Mouse (Mus musculus): ENCODE measurements around the gene Arhgap15. TPM values are rescaled to one million over a fixed set of nuclear protein-coding genes. Genes with fewer than 3 reads are reported as not detected.

Arhgap15 gene
- polyA plus RNA-seq, 1 experiment = 0.71 TPM

DNA sequence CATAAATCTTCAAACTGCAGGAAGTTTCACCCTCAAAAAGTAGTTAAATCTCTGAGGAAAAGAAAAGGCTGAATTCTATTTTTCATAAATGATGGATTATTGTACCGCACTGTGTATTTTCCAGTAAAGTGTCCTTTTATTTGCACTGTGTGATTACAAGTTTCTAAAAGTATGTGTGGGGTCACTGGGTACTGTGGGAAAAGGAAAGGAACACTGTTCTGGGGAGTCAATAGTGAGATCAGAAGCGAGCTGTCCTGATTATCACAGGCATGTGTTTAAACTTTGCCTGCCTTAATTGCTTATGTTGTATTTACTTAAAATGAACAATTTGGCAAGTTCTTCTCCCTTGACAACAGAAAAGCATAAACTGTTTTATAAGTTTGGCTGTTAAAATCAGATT lies 365.7 kb downstream of the Arhgap15 start:
- DNase-seq (ENCODE audit: low read depth) = no peak
- TF ChIP-seq CTCF (IDR thresholded peaks at IDR 0.05; ENCODE audit: borderline replicate concordance, extremely low read depth, insufficient read depth, insufficient read length) (no peak), POLR2A (IDR thresholded peaks at IDR 0.05; ENCODE audit: borderline replicate concordance, extremely low read depth, insufficient read depth, insufficient read length, poor library complexity, severe bottlenecking) (no peak)

DNA sequence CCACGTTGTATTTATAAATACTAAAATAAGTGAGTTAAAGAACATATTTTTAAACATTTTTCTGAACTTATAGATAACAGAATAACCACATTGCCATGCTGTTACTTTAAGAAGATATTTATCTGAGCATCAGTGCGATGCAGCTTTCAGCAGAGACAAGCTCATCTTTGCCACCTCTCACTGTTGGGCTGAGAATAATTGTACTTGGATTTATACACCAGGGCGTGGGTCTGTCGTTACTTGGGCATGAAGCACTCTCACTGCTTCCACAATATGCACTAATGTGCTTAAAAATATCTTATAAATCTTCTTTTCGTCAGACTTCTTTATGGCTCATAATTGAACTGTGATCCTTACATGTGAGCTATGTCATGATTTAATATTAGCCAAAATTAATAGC lies 372.5 kb downstream of the Arhgap15 start:
- no peak for DNase-seq (ENCODE audit: low read depth)
- no peak for TF ChIP-seq CTCF (IDR thresholded peaks at IDR 0.05; ENCODE audit: borderline replicate concordance, extremely low read depth, insufficient read depth, insufficient read length)
- TF ChIP-seq POLR2A (IDR thresholded peaks at IDR 0.05; ENCODE audit: borderline replicate concordance, extremely low read depth, insufficient read depth, insufficient read length, poor library complexity, severe bottlenecking) = no peak

- TF ChIP-seq CTCF (IDR thresholded peaks at IDR 0.05; ENCODE audit: borderline replicate concordance, extremely low read depth, insufficient read depth, insufficient read length) = no peak
- no peak for TF ChIP-seq POLR2A (IDR thresholded peaks at IDR 0.05; ENCODE audit: borderline replicate concordance, extremely low read depth, insufficient read depth, insufficient read length, poor library complexity, severe bottlenecking)
- DNase-seq (ENCODE audit: low read depth) = no peak
These were observed 374.6 kb downstream of the Arhgap15 start for GRCm38 (mm10) chr2:44123246-44123645.

- no peak for DNase-seq (ENCODE audit: low read depth)
- TF ChIP-seq POLR2A (IDR thresholded peaks at IDR 0.05; ENCODE audit: borderline replicate concordance, extremely low read depth, insufficient read depth, insufficient read length, poor library complexity, severe bottlenecking) (no peak), CTCF (IDR thresholded peaks at IDR 0.05; ENCODE audit: borderline replicate concordance, extremely low read depth, insufficient read depth, insufficient read length) (no peak)
These were observed 375.5 kb downstream of the Arhgap15 start for GRCm38 (mm10) chr2:44124093-44124492.

GRCm38 (mm10) chr2:44124683-44125082 lies 376.1 kb downstream of the Arhgap15 start:
- DNase-seq (ENCODE audit: low read depth) = no peak
- no peak for TF ChIP-seq CTCF (IDR thresholded peaks at IDR 0.05; ENCODE audit: borderline replicate concordance, extremely low read depth, insufficient read depth, insufficient read length)
- no peak for TF ChIP-seq POLR2A (IDR thresholded peaks at IDR 0.05; ENCODE audit: borderline replicate concordance, extremely low read depth, insufficient read depth, insufficient read length, poor library complexity, severe bottlenecking)

DNA sequence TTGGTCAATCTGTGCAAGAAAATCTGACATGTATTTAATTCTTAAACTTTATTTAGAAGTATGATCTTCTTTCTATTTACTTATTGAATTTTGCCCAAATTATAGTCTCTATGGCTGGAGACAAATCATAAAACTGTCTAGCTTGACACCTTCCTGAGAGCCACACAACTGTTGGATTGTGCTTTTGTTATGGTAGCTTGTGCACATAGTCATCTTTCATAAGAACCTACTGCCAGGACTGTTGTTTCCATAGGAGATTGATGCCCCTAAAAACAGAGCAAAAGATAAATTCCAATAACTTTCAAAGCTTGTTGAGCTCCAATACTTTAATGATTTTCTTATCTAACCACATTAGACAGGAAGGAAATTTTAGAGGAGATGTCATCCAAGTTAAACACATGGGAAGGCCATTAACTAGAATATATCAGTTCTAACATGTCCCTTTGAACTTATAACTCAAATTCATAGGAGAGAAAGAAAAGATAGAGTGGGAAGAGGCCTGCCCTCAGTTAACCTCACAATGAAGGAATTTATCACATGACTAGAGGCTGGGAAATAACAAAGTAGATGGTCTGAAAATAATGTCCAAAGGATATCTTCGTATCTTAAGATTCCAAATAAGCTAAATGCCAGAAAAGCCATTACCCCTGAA lies 377.5 kb downstream of the Arhgap15 start:
- TF ChIP-seq POLR2A (IDR thresholded peaks at IDR 0.05; ENCODE audit: borderline replicate concordance, extremely low read depth, insufficient read depth, insufficient read length, poor library complexity, severe bottlenecking) (no peak), CTCF (IDR thresholded peaks at IDR 0.05; ENCODE audit: borderline replicate concordance, extremely low read depth, insufficient read depth, insufficient read length) (no peak)
- DNase-seq (ENCODE audit: low read depth) = no peak

- TF ChIP-seq POLR2A (IDR thresholded peaks at IDR 0.05; ENCODE audit: borderline replicate concordance, extremely low read depth, insufficient read depth, insufficient read length, poor library complexity, severe bottlenecking) = no peak
- TF ChIP-seq CTCF (IDR thresholded peaks at IDR 0.05; ENCODE audit: borderline replicate concordance, extremely low read depth, insufficient read depth, insufficient read length) = no peak
- no peak for DNase-seq (ENCODE audit: low read depth)
These were observed 380.9 kb downstream of the Arhgap15 start for GRCm38 (mm10) chr2:44129533-44129932.

DNA sequence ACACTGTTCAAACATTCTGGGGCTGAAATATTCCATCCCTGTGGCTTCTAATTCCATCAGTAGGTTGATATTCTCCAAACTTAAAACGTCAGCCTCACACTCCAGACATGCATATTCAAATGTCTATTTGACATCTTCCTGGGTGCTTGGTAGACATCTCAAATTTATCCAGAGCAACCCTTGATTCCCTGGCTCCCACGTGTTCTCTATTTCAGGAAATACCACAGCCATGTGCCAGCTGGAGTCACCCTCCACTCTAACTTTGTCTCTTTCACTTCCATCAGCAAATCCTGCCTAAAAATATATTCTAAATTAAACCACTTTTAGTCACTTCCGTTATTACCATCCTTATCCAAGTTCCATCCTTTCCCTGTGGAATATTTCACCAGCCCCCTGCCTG lies 382.6 kb downstream of the Arhgap15 start:
- DNase-seq (ENCODE audit: low read depth) = no peak
- TF ChIP-seq CTCF (IDR thresholded peaks at IDR 0.05; ENCODE audit: borderline replicate concordance, extremely low read depth, insufficient read depth, insufficient read length) (no peak), POLR2A (IDR thresholded peaks at IDR 0.05; ENCODE audit: borderline replicate concordance, extremely low read depth, insufficient read depth, insufficient read length, poor library complexity, severe bottlenecking) (no peak)

- no peak for TF ChIP-seq POLR2A (IDR thresholded peaks at IDR 0.05; ENCODE audit: borderline replicate concordance, extremely low read depth, insufficient read depth, insufficient read length, poor library complexity, severe bottlenecking)
- no peak for TF ChIP-seq CTCF (IDR thresholded peaks at IDR 0.05; ENCODE audit: borderline replicate concordance, extremely low read depth, insufficient read depth, insufficient read length)
- DNase-seq (ENCODE audit: low read depth) = no peak
These were observed 386.2 kb downstream of the Arhgap15 start for GRCm38 (mm10) chr2:44134796-44135195.

- DNase-seq (ENCODE audit: low read depth) = no peak
- TF ChIP-seq POLR2A (IDR thresholded peaks at IDR 0.05; ENCODE audit: borderline replicate concordance, extremely low read depth, insufficient read depth, insufficient read length, poor library complexity, severe bottlenecking) (no peak), CTCF (IDR thresholded peaks at IDR 0.05; ENCODE audit: borderline replicate concordance, extremely low read depth, insufficient read depth, insufficient read length) (no peak)
These were observed 391.8 kb downstream of the Arhgap15 start for GRCm38 (mm10) chr2:44140455-44140854.

- DNase-seq (ENCODE audit: low read depth) = no peak
- TF ChIP-seq POLR2A (IDR thresholded peaks at IDR 0.05; ENCODE audit: borderline replicate concordance, extremely low read depth, insufficient read depth, insufficient read length, poor library complexity, severe bottlenecking) = no peak
These were observed 393.5 kb downstream of the Arhgap15 start for GRCm38 (mm10) chr2:44142152-44142551.

DNA sequence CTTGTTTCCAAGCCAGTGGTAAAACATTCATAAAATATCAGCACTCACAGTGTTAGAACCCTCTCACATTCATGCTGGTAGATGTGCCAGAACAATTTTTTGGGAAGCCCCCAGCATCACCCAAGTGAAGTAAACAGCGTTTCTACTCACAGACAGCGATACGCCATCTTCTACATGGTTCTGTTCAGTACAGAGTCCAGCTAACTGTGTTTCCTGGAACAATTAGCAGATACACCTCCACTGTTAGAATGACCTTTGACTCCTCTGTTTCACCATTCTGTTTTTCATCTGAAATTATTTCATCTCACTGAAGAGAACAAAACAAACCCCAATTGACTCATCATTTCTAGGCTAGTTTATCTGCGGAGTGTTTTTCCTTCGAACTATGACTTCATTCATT lies 394.0 kb downstream of the Arhgap15 start:
- no peak for TF ChIP-seq POLR2A (IDR thresholded peaks at IDR 0.05; ENCODE audit: borderline replicate concordance, extremely low read depth, insufficient read depth, insufficient read length, poor library complexity, severe bottlenecking)
- TF ChIP-seq CTCF (IDR thresholded peaks at IDR 0.05; ENCODE audit: borderline replicate concordance, extremely low read depth, insufficient read depth, insufficient read length) = no peak
- no peak for DNase-seq (ENCODE audit: low read depth)
